Comparison of ENCODE assay signal across 7 mouse cellular contexts in the genomic region with DNA sequence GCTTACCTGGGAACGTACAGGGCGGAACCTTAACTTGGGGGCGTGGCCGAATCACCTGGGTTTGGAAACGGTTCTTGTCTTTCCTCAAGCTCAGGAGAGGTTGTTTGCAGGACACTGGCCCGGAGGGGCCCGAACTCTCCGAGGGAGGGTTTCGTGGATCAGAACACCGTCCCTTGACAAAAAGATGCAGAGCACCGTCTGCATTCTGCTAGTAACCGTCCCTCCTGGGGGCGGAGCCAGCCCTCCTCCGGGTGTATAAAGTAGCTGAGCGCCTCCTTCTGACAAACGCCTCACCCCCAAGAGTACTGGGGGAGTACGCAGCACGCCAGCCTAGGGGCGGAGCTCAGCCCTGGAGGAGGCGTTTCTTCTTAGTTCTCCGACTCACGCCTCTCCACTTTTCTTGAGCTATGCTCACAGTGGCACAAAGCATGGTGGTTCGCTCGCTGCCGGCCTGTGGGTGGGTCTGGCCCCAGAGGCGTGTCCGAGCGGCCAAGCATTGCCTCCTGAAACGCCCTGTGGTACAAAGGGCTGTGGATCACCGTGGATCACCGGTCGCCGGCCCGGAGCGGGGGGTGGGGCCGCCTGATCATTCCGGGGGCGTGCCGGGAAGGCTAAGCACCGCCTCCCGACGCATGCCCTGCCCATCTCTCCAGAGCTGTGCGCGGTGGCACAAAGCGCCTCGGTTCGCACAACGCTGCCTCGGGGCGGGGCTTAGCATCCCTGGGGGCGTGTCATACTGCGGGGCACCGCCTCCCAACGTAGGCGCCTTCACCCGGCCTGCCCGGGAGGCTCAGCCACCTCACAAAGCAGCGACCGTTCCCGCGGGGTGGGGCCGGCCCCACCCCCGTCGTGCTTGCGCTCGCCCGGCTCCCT. TPM values are rescaled to one million over a fixed set of nuclear protein-coding genes. Genes with fewer than 3 reads are reported as not detected.
A peak's percentile ranks its signal among the peaks of the same experiment; 100 is the strongest.
DNase-seq lines count a peak whose midpoint lies in the region; ATAC-seq and TF ChIP-seq lines count a peak whose summit lies in the region.

No protein-coding gene starts in this region.

- peak overlapping the region; percentile 89 for H3K4me3 ChIP-seq in embryonic facial prominence, embryonic 10.5 days
- H3K4me3 ChIP-seq in intestine, postnatal 0 days (ENCODE audit: low read depth, low read length) = peak overlapping the region; percentile 62
- H3K4me3 ChIP-seq in midbrain, embryonic 12.5 days = peak overlapping the region; percentile 83
- peak overlapping the region; percentile 72 for H3K4me3 ChIP-seq in small intestine, adult 2 months (ENCODE audit: low read depth, low read length)

- peak overlapping the region; percentile 35; the same call in 1 of the 2 replicates for H3K9ac ChIP-seq in intestine, postnatal 0 days (ENCODE audit: low read depth, low read length)
- peak overlapping the region; percentile 60 for H3K9ac ChIP-seq in midbrain, embryonic 12.5 days (replicated peaks)

- peak; percentile 41; the same call in 1 of the 2 replicates for TF ChIP-seq POLR2A in small intestine, adult 2 months (IDR thresholded peaks at IDR 0.05; ENCODE audit: low read depth, low read length)

- peak overlapping the region; percentile 99 for H3K27ac ChIP-seq in embryonic facial prominence, embryonic 10.5 days (replicated peaks)
- H3K27ac ChIP-seq in intestine, postnatal 0 days (ENCODE audit: low read depth, low read length) = peak overlapping the region; percentile 57
- peak overlapping the region; percentile 98 for H3K27ac ChIP-seq in midbrain, embryonic 12.5 days (replicated peaks)
- peak overlapping the region; percentile 87 for H3K27ac ChIP-seq in small intestine, adult 2 months (ENCODE audit: insufficient read depth, low read depth, low read length)

- no peaks in the 10 kb centered on the region for H3K9me3 ChIP-seq in embryonic facial prominence, embryonic 10.5 days
- H3K9me3 ChIP-seq in intestine, postnatal 0 days (ENCODE audit: control insufficient read depth) = no peaks in the 10 kb centered on the region
- H3K9me3 ChIP-seq in midbrain, embryonic 12.5 days = no peaks in the 10 kb centered on the region

- H3K4me2 ChIP-seq in intestine, postnatal 0 days (replicated peaks; ENCODE audit: low read depth) = peak overlapping the region; percentile 75
- H3K4me2 ChIP-seq in midbrain, embryonic 12.5 days (replicated peaks) = peak overlapping the region; percentile 62

- peaks cover 28% of the 10 kb centered on the region for H3K36me3 ChIP-seq in embryonic facial prominence, embryonic 10.5 days (replicated peaks)
- peaks cover 5% of the 10 kb centered on the region; the same call in 1 of the 2 replicates for H3K36me3 ChIP-seq in intestine, postnatal 0 days (ENCODE audit: control insufficient read depth, insufficient read depth)
- peaks cover 15% of the 10 kb centered on the region for H3K36me3 ChIP-seq in midbrain, embryonic 12.5 days
- H3K36me3 ChIP-seq in small intestine, adult 2 months (ENCODE audit: control insufficient read depth, insufficient read depth, low read length) = no peaks in the 10 kb centered on the region

- DNase-seq in adrenal gland, postnatal 10 days = peak; percentile 100
- peak; percentile 100 for DNase-seq in embryonic facial prominence, embryonic 10.5 days (ENCODE audit: low spot score)
- peak; percentile 77 for DNase-seq in gonadal fat pad, adult 2 months (ENCODE audit: low read depth)
- peak; percentile 100 for DNase-seq in left cerebral cortex, postnatal 4 days

- peak; percentile 90 for ATAC-seq in intestine, postnatal 0 days
- ATAC-seq in midbrain, embryonic 12.5 days (ENCODE audit: low FRiP score, low read depth) = peak; percentile 95

- intact Hi-C loops in left cerebral cortex, postnatal 4 days (cut with DNase I) = no loop called here

- no peaks in the 10 kb centered on the region for H3K27me3 ChIP-seq in embryonic facial prominence, embryonic 10.5 days (replicated peaks; ENCODE audit: low read depth, poor library complexity, severe bottlenecking)
- H3K27me3 ChIP-seq in intestine, postnatal 0 days (replicated peaks; ENCODE audit: control insufficient read depth, insufficient read depth, low read length) = no peaks in the 10 kb centered on the region
- H3K27me3 ChIP-seq in midbrain, embryonic 12.5 days = no peaks in the 10 kb centered on the region
- no peaks in the 10 kb centered on the region for H3K27me3 ChIP-seq in small intestine, adult 2 months (ENCODE audit: control insufficient read depth, insufficient read depth, low read length)

- WGBS in embryonic facial prominence, embryonic 10.5 days = under 1% methylated on average over 67 of the region's 67 CpGs
- under 1% methylated on average over 59 of the region's 67 CpGs for WGBS in intestine, postnatal 0 days
- under 1% methylated on average over 61 of the region's 67 CpGs for WGBS in midbrain, embryonic 12.5 days
- under 1% methylated on average over 67 of the region's 67 CpGs for WGBS in small intestine, adult 2 months

- peak; percentile 76 for TF ChIP-seq CTCF in intestine, postnatal 0 days (IDR thresholded peaks at IDR 0.05; ENCODE audit: low read depth)
- TF ChIP-seq CTCF in small intestine, adult 2 months (IDR thresholded peaks at IDR 0.05; ENCODE audit: extremely low read depth, insufficient read length, insufficient replicate concordance, low read depth, low read length) = peak; percentile 13

- H3K4me1 ChIP-seq in embryonic facial prominence, embryonic 10.5 days = peaks cover 26% of the 10 kb centered on the region
- no peaks in the 10 kb centered on the region; the same call in 1 of the 2 replicates for H3K4me1 ChIP-seq in intestine, postnatal 0 days (replicated peaks; ENCODE audit: control insufficient read depth, insufficient read depth, low read length)
- H3K4me1 ChIP-seq in midbrain, embryonic 12.5 days = peaks cover 30% of the 10 kb centered on the region
- H3K4me1 ChIP-seq in small intestine, adult 2 months (ENCODE audit: control insufficient read depth, insufficient read depth, insufficient read length, low read length) = peaks cover 6% of the 10 kb centered on the region; the same call in 1 of the 2 replicates

RNA-seq across cellular contexts. Expression of a gene that starts 0.5 kb away (rescaled TPM):
- 10 to 100 TPM; 45.1 to 65.4 TPM for total RNA-seq in adrenal gland, postnatal 10 days (2021)
- polyA plus RNA-seq in embryonic facial prominence, embryonic 10.5 days (2016; fragmentation: Nextera tagmentation; extraction: Ambion mirVana) = 73.1 and 84.1 TPM in 2 replicates
- 63.2 and 67.0 TPM in 2 replicates for polyA plus RNA-seq in gonadal fat pad, adult 2 months (2012; rRNA removed)
- 10.0 and 11.9 TPM in 2 replicates for polyA plus RNA-seq in intestine, postnatal 0 days (2015; fragmentation: Nextera tagmentation; extraction: Ambion mirVana)
- total RNA-seq in left cerebral cortex, postnatal 4 days (2021) = 100 to 1,000 TPM; 108 to 124 TPM
- 65.6 and 69.3 TPM in 2 replicates for polyA plus RNA-seq in midbrain, embryonic 12.5 days (2016; fragmentation: Nextera tagmentation; extraction: Ambion mirVana)
- 31.7 and 63.4 TPM in 2 replicates for polyA plus RNA-seq in small intestine, adult 2 months (2012; rRNA removed)

RNA-seq across cellular contexts. Expression of a gene that starts 20.2 kb away (rescaled TPM):
- 1 to 10 TPM; 4.2 to 4.7 TPM for total RNA-seq in adrenal gland, postnatal 10 days (2021)
- polyA plus RNA-seq in embryonic facial prominence, embryonic 10.5 days (2016; fragmentation: Nextera tagmentation; extraction: Ambion mirVana) = 4.7 and 4.9 TPM in 2 replicates
- 3.4 and 3.5 TPM in 2 replicates for polyA plus RNA-seq in gonadal fat pad, adult 2 months (2012; rRNA removed)
- 0.43 and 1.1 TPM in 2 replicates for polyA plus RNA-seq in intestine, postnatal 0 days (2015; fragmentation: Nextera tagmentation; extraction: Ambion mirVana)
- total RNA-seq in left cerebral cortex, postnatal 4 days (2021) = under 1 TPM; 0.44 to 0.64 TPM
- 5.9 and 7.0 TPM in 2 replicates for polyA plus RNA-seq in midbrain, embryonic 12.5 days (2016; fragmentation: Nextera tagmentation; extraction: Ambion mirVana)
- 1.2 and 1.4 TPM in 2 replicates for polyA plus RNA-seq in small intestine, adult 2 months (2012; rRNA removed)

RNA-seq across cellular contexts. Expression of a gene that starts 36.1 kb away (rescaled TPM):
- 10 to 100 TPM; 30.3 to 30.4 TPM for total RNA-seq in adrenal gland, postnatal 10 days (2021)
- 119 and 121 TPM in 2 replicates for polyA plus RNA-seq in embryonic facial prominence, embryonic 10.5 days (2016; fragmentation: Nextera tagmentation; extraction: Ambion mirVana)
- 32.8 and 41.3 TPM in 2 replicates for polyA plus RNA-seq in gonadal fat pad, adult 2 months (2012; rRNA removed)
- polyA plus RNA-seq in intestine, postnatal 0 days (2015; fragmentation: Nextera tagmentation; extraction: Ambion mirVana) = 31.1 and 31.4 TPM in 2 replicates
- total RNA-seq in left cerebral cortex, postnatal 4 days (2021) = 10 to 100 TPM; 18.6 to 19.1 TPM
- polyA plus RNA-seq in midbrain, embryonic 12.5 days (2016; fragmentation: Nextera tagmentation; extraction: Ambion mirVana) = 67.6 and 76.5 TPM in 2 replicates
- 7.5 and 10.8 TPM in 2 replicates for polyA plus RNA-seq in small intestine, adult 2 months (2012; rRNA removed)

RNA-seq across cellular contexts. Expression of a gene that starts 46.4 kb away (rescaled TPM):
- 10 to 100 TPM; 46.3 to 48.3 TPM for total RNA-seq in adrenal gland, postnatal 10 days (2021)
- 32.0 and 32.7 TPM in 2 replicates for polyA plus RNA-seq in embryonic facial prominence, embryonic 10.5 days (2016; fragmentation: Nextera tagmentation; extraction: Ambion mirVana)
- polyA plus RNA-seq in gonadal fat pad, adult 2 months (2012; rRNA removed) = 28.3 and 35.8 TPM in 2 replicates
- 15.1 and 15.9 TPM in 2 replicates for polyA plus RNA-seq in intestine, postnatal 0 days (2015; fragmentation: Nextera tagmentation; extraction: Ambion mirVana)
- 10 to 100 TPM; 56.7 to 58.7 TPM for total RNA-seq in left cerebral cortex, postnatal 4 days (2021)
- 57.6 and 60.9 TPM in 2 replicates for polyA plus RNA-seq in midbrain, embryonic 12.5 days (2016; fragmentation: Nextera tagmentation; extraction: Ambion mirVana)
- polyA plus RNA-seq in small intestine, adult 2 months (2012; rRNA removed) = 11.0 and 14.7 TPM in 2 replicates

RNA-seq across cellular contexts. Expression of a gene that starts 46.5 kb away (rescaled TPM):
- 10 to 100 TPM; 22.9 to 25.1 TPM for total RNA-seq in adrenal gland, postnatal 10 days (2021)
- 19.0 and 21.2 TPM in 2 replicates for polyA plus RNA-seq in embryonic facial prominence, embryonic 10.5 days (2016; fragmentation: Nextera tagmentation; extraction: Ambion mirVana)
- polyA plus RNA-seq in gonadal fat pad, adult 2 months (2012; rRNA removed) = 95.2 and 112 TPM in 2 replicates
- polyA plus RNA-seq in intestine, postnatal 0 days (2015; fragmentation: Nextera tagmentation; extraction: Ambion mirVana) = 19.2 and 20.1 TPM in 2 replicates
- 1 to 10 TPM; 7.0 to 9.9 TPM for total RNA-seq in left cerebral cortex, postnatal 4 days (2021)
- polyA plus RNA-seq in midbrain, embryonic 12.5 days (2016; fragmentation: Nextera tagmentation; extraction: Ambion mirVana) = 20.8 and 21.2 TPM in 2 replicates
- polyA plus RNA-seq in small intestine, adult 2 months (2012; rRNA removed) = 22.5 and 35.9 TPM in 2 replicates

Comparison
In these comparisons a context has a peak if more than half of its experiments do, and no peak if none do; other contexts are left out.
1. Peak in every context shown above with its lines: DNase-seq, ATAC-seq, H3K4me3 ChIP-seq and H3K27ac ChIP-seq.